Mouse (Mus musculus): ENCODE data around the gene Morc2a.

GRCm38 (mm10) chr11:3704404-3704803 is 55.4 kb downstream of the Morc2a start:
- TF ChIP-seq CTCF (IDR thresholded peaks at IDR 0.05; ENCODE audit: low read depth, low read length) (no peak), POLR2A (IDR thresholded peaks at IDR 0.05; ENCODE audit: borderline replicate concordance, low read depth, low read length) (no peak)

All from bone marrow macrophage, adult 2 months (primary cell).